Mouse (Mus musculus) stomach, embryonic 14.5 days (tissue): ENCODE data around the gene Rps6ka5. TPM values are rescaled to one million over a fixed set of nuclear protein-coding genes. Genes with fewer than 3 reads are reported as not detected.
A peak's percentile ranks its signal among the peaks of the same experiment; 100 is the strongest.

Experiments
- ATAC-seq: fragments of 200-750 bp; cut with Nextera tagmentation; 2 replicates; pipeline ENCODE4 v1.8.0; 2017; ENCODE audit warnings: low read depth, moderate TSS enrichment; ENCODE audit not compliant: insufficient number of reproducible peaks, insufficient read depth, low FRiP score
- H3K27ac ChIP-seq: fragments of 300-500 bp; sonication (generic); 2 replicates; pipeline ENCODE4 v1.5.1; 2014; ENCODE audit warnings: mild to moderate bottlenecking, low read length, moderate library complexity, mixed read lengths
- H3K27me3 ChIP-seq: fragments of 300-500 bp; sonication (generic); 2 replicates; pipeline ENCODE4 v1.6.1; 2014; ENCODE audit warnings: low read length, control low read depth, mixed read lengths; ENCODE audit not compliant: control insufficient read depth, insufficient read depth
- H3K36me3 ChIP-seq: fragments of 300-500 bp; sonication (generic); 2 replicates; pipeline ENCODE4 v1.6.1; 2014; ENCODE audit warnings: mild to moderate bottlenecking, control low read depth, low read length, moderate library complexity, mixed read lengths; ENCODE audit not compliant: control insufficient read depth, insufficient read depth
- H3K4me1 ChIP-seq: fragments of 300-500 bp; sonication (generic); 2 replicates; pipeline ENCODE4 v1.6.1; 2014; ENCODE audit warnings: low read length, control low read depth, mixed read lengths; ENCODE audit not compliant: control insufficient read depth, insufficient read depth
- H3K4me2 ChIP-seq: fragments of 300-500 bp; sonication (generic); replicated peaks from 2 replicates; pipeline ENCODE4 v1.6.1; 2014; ENCODE audit warnings: low read depth, low read length, control low read depth
- H3K4me3 ChIP-seq: fragments of 300-500 bp; sonication (generic); 2 replicates; pipeline ENCODE4 v1.5.1; 2014; ENCODE audit warnings: low read depth, low read length, control low read depth
- H3K9ac ChIP-seq: fragments of 300-500 bp; sonication (generic); replicated peaks from 2 replicates; pipeline ENCODE4 v1.6.1; 2014; ENCODE audit warnings: low read depth, mild to moderate bottlenecking, control low read depth, low read length, moderate library complexity, mixed read lengths
- H3K9me3 ChIP-seq: fragments of 300-500 bp; sonication (generic); 2 replicates; pipeline ENCODE4 v1.6.1; 2016; ENCODE audit warnings: low read depth, low read length, control low read depth; ENCODE audit not compliant: control insufficient read depth
- WGBS: fragments of 180-500 bp; shearing (Covaris S2); extraction: QIAGEN DNeasy Blood & Tissue Kit; methylation state at CpG from one replicate; pipeline ENCODE4 v1.1.7; 2014; 5-methylcytosine and 5-hydroxymethylcytosine counted together
- polyA plus RNA-seq: library from polyadenylated mRNA; unstranded; fragments of >200 nt; fragmentation: Nextera tagmentation; extraction: Ambion mirVana; gene quantifications from 2 replicates; pipeline ENCODE4 v1.2.1, GENCODE M21; 2014

Rps6ka5 gene
- polyA plus RNA-seq, 1 experiment from 2014 or later = 5.4 TPM

- Histone ChIP-seq H3K9me3 (no peaks in the 10 kb centered on the region), H3K9ac (no peak overlapping the region), H3K27me3 (no peaks in the 10 kb centered on the region), H3K27ac (no peak overlapping the region), H3K36me3 (no peaks in the 10 kb centered on the region), H3K4me2 (no peak overlapping the region), H3K4me3 (no peak overlapping the region), H3K4me1 (peaks cover 6% of the 10 kb centered on the region; the same call in 1 of the 2 replicates)
- ATAC-seq = no peak
- WGBS = 67% methylated on average over 4 of the region's 4 CpGs
Observed at GRCm38 (mm10) chr12:100533209-100533608, 193.6 kb downstream of the Rps6ka5 start.

GRCm38 (mm10) chr12:100531740-100532139 lies 195.0 kb downstream of the Rps6ka5 start:
- H3K4me3 ChIP-seq = no peak overlapping the region
- no peak overlapping the region for H3K27ac ChIP-seq
- H3K4me1 ChIP-seq = peaks cover 6% of the 10 kb centered on the region; the same call in 1 of the 2 replicates
- no peaks in the 10 kb centered on the region for H3K9me3 ChIP-seq
- ATAC-seq = no peak
- H3K9ac ChIP-seq = no peak overlapping the region
- WGBS = 67% methylated on average over 1 of the region's 1 CpGs
- H3K36me3 ChIP-seq = no peaks in the 10 kb centered on the region
- no peak overlapping the region for H3K4me2 ChIP-seq
- no peaks in the 10 kb centered on the region for H3K27me3 ChIP-seq

GRCm38 (mm10) chr12:100530871-100531270 lies 195.9 kb downstream of the Rps6ka5 start:
- H3K27ac ChIP-seq = no peak overlapping the region
- peaks cover 6% of the 10 kb centered on the region; the same call in 1 of the 2 replicates for H3K4me1 ChIP-seq
- no peaks in the 10 kb centered on the region for H3K9me3 ChIP-seq
- H3K27me3 ChIP-seq = no peaks in the 10 kb centered on the region
- H3K36me3 ChIP-seq = no peaks in the 10 kb centered on the region
- no peak overlapping the region for H3K4me2 ChIP-seq
- no peak overlapping the region for H3K9ac ChIP-seq
- 81% methylated on average over 5 of the region's 5 CpGs for WGBS
- H3K4me3 ChIP-seq = no peak overlapping the region
- no peak for ATAC-seq

- Histone ChIP-seq H3K4me1 (peaks cover 6% of the 10 kb centered on the region; the same call in 1 of the 2 replicates), H3K27me3 (no peaks in the 10 kb centered on the region), H3K4me2 (no peak overlapping the region), H3K9ac (no peak overlapping the region), H3K9me3 (no peaks in the 10 kb centered on the region), H3K27ac (no peak overlapping the region), H3K36me3 (no peaks in the 10 kb centered on the region), H3K4me3 (no peak overlapping the region)
- 76% methylated on average over 5 of the region's 5 CpGs for WGBS
- ATAC-seq = no peak
Observed at GRCm38 (mm10) chr12:100529651-100530050, 197.1 kb downstream of the Rps6ka5 start.

- Histone ChIP-seq H3K4me3 (no peak overlapping the region), H3K4me1 (peaks cover 6% of the 10 kb centered on the region; the same call in 1 of the 2 replicates), H3K9me3 (no peaks in the 10 kb centered on the region), H3K4me2 (no peak overlapping the region), H3K27ac (no peak overlapping the region), H3K27me3 (no peaks in the 10 kb centered on the region), H3K9ac (no peak overlapping the region), H3K36me3 (no peaks in the 10 kb centered on the region)
- WGBS = 33% methylated on average over 8 of the region's 8 CpGs
- ATAC-seq = no peak
Observed at GRCm38 (mm10) chr12:100529172-100529571, 197.6 kb downstream of the Rps6ka5 start.

- Histone ChIP-seq H3K27me3 (no peaks in the 10 kb centered on the region), H3K9me3 (no peaks in the 10 kb centered on the region), H3K4me3 (no peak overlapping the region), H3K27ac (no peak overlapping the region), H3K4me2 (0 out of 2 replicates have a peak overlapping the region, but pooled peaks have one; percentile 33), H3K4me1 (peaks cover 6% of the 10 kb centered on the region; the same call in 1 of the 2 replicates), H3K36me3 (no peaks in the 10 kb centered on the region), H3K9ac (no peak overlapping the region)
- 55% methylated on average over 3 of the region's 3 CpGs for WGBS
- ATAC-seq = no peak
Observed at GRCm38 (mm10) chr12:100528246-100528645, 198.5 kb downstream of the Rps6ka5 start.

GRCm38 (mm10) chr12:100527753-100528152 lies 199.0 kb downstream of the Rps6ka5 start:
- 10% methylated on average over 9 of the region's 9 CpGs for WGBS
- Histone ChIP-seq H3K4me1 (peaks cover 6% of the 10 kb centered on the region; the same call in 1 of the 2 replicates), H3K9me3 (no peaks in the 10 kb centered on the region), H3K27me3 (no peaks in the 10 kb centered on the region), H3K36me3 (no peaks in the 10 kb centered on the region), H3K4me3 (no peak overlapping the region), H3K27ac (no peak overlapping the region), H3K9ac (no peak overlapping the region), H3K4me2 (peak overlapping the region; percentile 33; the same call in 1 of the 2 replicates)
- ATAC-seq = peak; percentile 95

- peaks cover 6% of the 10 kb centered on the region; the same call in 1 of the 2 replicates for H3K4me1 ChIP-seq
- ATAC-seq = no peak
- 77% methylated on average over 9 of the region's 9 CpGs for WGBS
- H3K27ac ChIP-seq = no peak overlapping the region
- no peaks in the 10 kb centered on the region for H3K9me3 ChIP-seq
- H3K4me2 ChIP-seq = peak overlapping the region; percentile 33; the same call in 1 of the 2 replicates
- H3K4me3 ChIP-seq = no peak overlapping the region
- H3K27me3 ChIP-seq = no peaks in the 10 kb centered on the region
- H3K9ac ChIP-seq = no peak overlapping the region
- no peaks in the 10 kb centered on the region for H3K36me3 ChIP-seq
Observed at GRCm38 (mm10) chr12:100527241-100527640, 199.5 kb downstream of the Rps6ka5 start.

- ATAC-seq = no peak
- Histone ChIP-seq H3K27ac (no peak overlapping the region), H3K4me1 (peaks cover 6% of the 10 kb centered on the region; the same call in 1 of the 2 replicates), H3K9me3 (no peaks in the 10 kb centered on the region), H3K27me3 (no peaks in the 10 kb centered on the region), H3K4me3 (no peak overlapping the region), H3K4me2 (no peak overlapping the region), H3K9ac (no peak overlapping the region), H3K36me3 (no peaks in the 10 kb centered on the region)
- WGBS = 40% methylated on average over 1 of the region's 1 CpGs
Observed at GRCm38 (mm10) chr12:100525939-100526338, 200.8 kb downstream of the Rps6ka5 start.
